Mouse (Mus musculus) stomach, postnatal 0 days (tissue): ENCODE measurements around the gene Csrp2. TPM values are rescaled to one million over a fixed set of nuclear protein-coding genes. Genes with fewer than 3 reads are reported as not detected.

Experiments used
- ATAC-seq: fragments of 200-750 bp; cut with Nextera tagmentation; 2 replicates; pipeline ENCODE4 v1.8.0; 2017; ENCODE audit not compliant: low FRiP score, low TSS enrichment
- DNase-seq: peaks from one replicate; pipeline ENCODE4 v3.0.0-alpha.2; 2016; ENCODE audit warnings: low spot score
- H3K27ac ChIP-seq: fragments of 300-500 bp; sonication (generic); replicated peaks from 2 replicates; pipeline ENCODE4 v1.5.1; 2014; ENCODE audit warnings: mild to moderate bottlenecking, control low read depth
- H3K27me3 ChIP-seq: fragments of 300-500 bp; sonication (generic); 2 replicates; pipeline ENCODE4 v1.6.1; 2014; ENCODE audit warnings: low read length; ENCODE audit not compliant: control insufficient read depth, insufficient read depth
- H3K36me3 ChIP-seq: fragments of 300-500 bp; sonication (generic); 2 replicates; pipeline ENCODE4 v1.6.1; 2014; ENCODE audit warnings: low read length, mixed read lengths; ENCODE audit not compliant: control insufficient read depth, insufficient read depth
- H3K4me1 ChIP-seq: fragments of 300-500 bp; sonication (generic); replicated peaks from 2 replicates; pipeline ENCODE4 v1.6.1; 2014; ENCODE audit warnings: antibody characterized with exemption; ENCODE audit not compliant: control insufficient read depth, insufficient read depth
- H3K4me2 ChIP-seq: fragments of 300-500 bp; sonication (generic); replicated peaks from 2 replicates; pipeline ENCODE4 v1.6.1; 2014; ENCODE audit warnings: low read depth, mild to moderate bottlenecking, control low read depth, moderate library complexity
- H3K4me3 ChIP-seq: fragments of 300-500 bp; sonication (generic); 2 replicates; pipeline ENCODE4 v1.5.1; 2014; ENCODE audit warnings: low read depth, low read length, control low read depth
- H3K9ac ChIP-seq: fragments of 300-500 bp; sonication (generic); 2 replicates; pipeline ENCODE4 v1.6.1; 2014; ENCODE audit warnings: mild to moderate bottlenecking, low read length, control low read depth, mixed read lengths
- H3K9me3 ChIP-seq: fragments of 300-500 bp; sonication (generic); 2 replicates; pipeline ENCODE4 v1.6.1; 2016; ENCODE audit warnings: low read length; ENCODE audit not compliant: control insufficient read depth
- CTCF ChIP-seq: IDR thresholded peaks from 2 replicates; pipeline ENCODE4 v1.5.1; 2016; ENCODE audit warnings: antibody characterized with exemption, low read depth, mild to moderate bottlenecking, moderate library complexity
- EP300 ChIP-seq: optimal IDR thresholded peaks from 2 replicates; pipeline ENCODE3; 2016; ENCODE audit warnings: antibody characterized with exemption
- WGBS: fragments of 180-500 bp; shearing (Covaris S2); extraction: QIAGEN DNeasy Blood & Tissue Kit; methylation state at CpG from one replicate; pipeline ENCODE4 v1.1.7; 2014; 5-methylcytosine and 5-hydroxymethylcytosine counted together
- polyA plus RNA-seq: library from polyadenylated mRNA; unstranded; fragments of >200 nt; fragmentation: Nextera tagmentation; extraction: Ambion mirVana; gene quantifications from 2 replicates; pipeline ENCODE4 v1.2.1, GENCODE M21; 2015

Gene Csrp2
- polyA plus RNA-seq, 1 experiment from 2014 or later, result 191 TPM

DNA sequence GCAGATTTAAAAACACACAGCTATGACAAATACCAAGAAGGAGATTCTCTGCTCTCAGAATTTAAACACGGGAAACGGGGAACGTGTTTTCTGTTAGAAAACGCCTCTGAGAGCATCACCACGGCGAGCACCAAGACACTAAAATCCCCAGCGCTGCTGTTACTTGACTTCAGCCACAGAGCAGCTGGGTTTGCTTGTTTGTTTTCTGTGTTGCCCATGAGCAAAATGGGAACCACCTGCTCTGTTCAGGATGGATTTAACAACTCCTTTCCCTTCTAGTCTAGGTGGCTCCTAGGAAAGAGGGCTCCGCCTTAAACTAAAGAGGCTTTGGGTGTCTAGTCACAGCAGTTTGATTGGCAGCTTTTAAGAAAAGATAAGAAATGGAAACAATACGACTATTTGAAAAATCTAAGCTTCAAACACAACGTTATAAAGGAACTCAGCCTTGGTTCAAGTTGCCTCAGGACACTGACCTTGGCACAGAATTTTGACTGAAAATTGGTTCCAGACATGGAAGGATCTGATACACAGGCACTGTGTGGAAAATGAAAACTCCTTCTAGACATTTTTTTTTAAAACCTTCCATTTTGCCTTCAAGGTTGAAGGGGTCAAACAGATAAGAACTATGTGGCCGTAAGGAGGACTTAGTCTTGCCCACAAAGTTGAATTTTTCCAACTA lies 2.8 kb upstream of the Csrp2 start:
- Histone ChIP-seq H3K27me3 (no peaks in the 10 kb centered on the region), H3K4me1 (no peaks in the 10 kb centered on the region), H3K9me3 (no peaks in the 10 kb centered on the region), H3K4me2 (no peak overlapping the region), H3K4me3 (no peak overlapping the region), H3K36me3 (no peaks in the 10 kb centered on the region), H3K27ac (no peak overlapping the region), H3K9ac (no peak overlapping the region)
- DNase-seq, result no peak
- TF ChIP-seq CTCF (no peak), EP300 (no peak)
- 66% methylated on average over 11 of the region's 11 CpGs for WGBS
- ATAC-seq, result no peak

GRCm38 (mm10) chr10:110917521-110917920 lies 2.1 kb upstream of the Csrp2 start:
- H3K27ac ChIP-seq, result no peak overlapping the region
- H3K9ac ChIP-seq, result no peak overlapping the region
- H3K9me3 ChIP-seq, result no peaks in the 10 kb centered on the region
- TF ChIP-seq CTCF, result no peak
- no peak for TF ChIP-seq EP300
- no peak for ATAC-seq
- no peaks in the 10 kb centered on the region for H3K36me3 ChIP-seq
- H3K4me2 ChIP-seq, result no peak overlapping the region
- no peak for DNase-seq
- WGBS, result 95% methylated on average over 6 of the region's 6 CpGs
- H3K27me3 ChIP-seq, result no peaks in the 10 kb centered on the region
- no peaks in the 10 kb centered on the region for H3K4me1 ChIP-seq
- H3K4me3 ChIP-seq, result no peak overlapping the region

GRCm38 (mm10) chr10:110918414-110919391 lies 886 bp upstream of the Csrp2 start:
- Histone ChIP-seq H3K27ac (peak overlapping the region; percentile 96), H3K4me1 (no peaks in the 10 kb centered on the region), H3K27me3 (no peaks in the 10 kb centered on the region), H3K9ac (peak overlapping the region; percentile 81; the same call in 1 of the 2 replicates), H3K9me3 (no peaks in the 10 kb centered on the region), H3K4me3 (peak overlapping the region; percentile 71), H3K4me2 (peak overlapping the region; percentile 89), H3K36me3 (no peaks in the 10 kb centered on the region)
- 23% methylated on average over 26 of the region's 26 CpGs for WGBS
- DNase-seq, result no peak
- no peak for ATAC-seq
- TF ChIP-seq EP300, result no peak
- no peak for TF ChIP-seq CTCF

DNA sequence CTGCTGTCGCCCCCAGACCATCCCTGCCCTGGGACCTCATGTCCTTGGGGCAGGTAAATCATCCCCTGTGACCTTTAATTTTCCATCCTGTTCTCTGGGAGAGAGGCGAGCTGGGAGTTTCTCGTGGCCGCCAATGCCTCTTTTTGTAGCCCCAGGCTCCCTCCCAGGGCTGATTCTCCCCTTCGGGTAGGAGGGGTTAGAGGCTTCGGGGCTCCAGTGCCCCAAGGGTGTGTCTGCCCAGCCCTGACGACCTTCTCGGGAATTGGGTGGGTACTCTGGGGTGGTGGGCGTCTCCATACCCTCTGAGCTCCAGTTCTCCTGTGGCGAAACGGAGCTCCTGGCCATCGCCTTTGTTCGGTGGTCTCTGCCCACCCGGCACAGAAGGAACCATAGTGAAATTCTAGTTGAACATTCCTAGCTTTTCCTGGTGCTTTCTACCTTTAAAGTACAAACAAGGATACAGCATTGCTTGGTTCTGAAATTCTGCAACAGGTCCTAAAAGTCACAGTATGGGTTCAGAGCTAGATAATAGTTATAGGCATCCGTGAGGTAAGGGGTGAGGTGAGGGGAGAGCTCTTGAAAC lies 870 bp downstream of the Csrp2 start:
- DNase-seq, result no peak
- WGBS, result 1% methylated on average over 15 of the region's 15 CpGs
- peak overlapping the region; percentile 81 for H3K9ac ChIP-seq
- H3K4me1 ChIP-seq, result no peaks in the 10 kb centered on the region
- H3K36me3 ChIP-seq, result no peaks in the 10 kb centered on the region
- no peaks in the 10 kb centered on the region for H3K27me3 ChIP-seq
- peak overlapping the region; percentile 96 for H3K27ac ChIP-seq
- H3K4me2 ChIP-seq, result peak overlapping the region; percentile 89
- H3K4me3 ChIP-seq, result peak overlapping the region; percentile 71
- ATAC-seq, result no peak; the same call in 1 of the 2 replicates
- TF ChIP-seq CTCF, result no peak
- no peak for TF ChIP-seq EP300
- H3K9me3 ChIP-seq, result no peaks in the 10 kb centered on the region

- peak overlapping the region; percentile 17 for H3K4me3 ChIP-seq
- no peak for DNase-seq
- no peaks in the 10 kb centered on the region for H3K27me3 ChIP-seq
- ATAC-seq, result no peak
- H3K9me3 ChIP-seq, result no peaks in the 10 kb centered on the region
- 52% methylated on average over 3 of the region's 3 CpGs for WGBS
- H3K27ac ChIP-seq, result no peak overlapping the region
- no peak overlapping the region for H3K9ac ChIP-seq
- peaks cover 6% of the 10 kb centered on the region; the same call in 1 of the 2 replicates for H3K4me1 ChIP-seq
- H3K36me3 ChIP-seq, result no peaks in the 10 kb centered on the region
- H3K4me2 ChIP-seq, result peak overlapping the region; percentile 89
- no peak for TF ChIP-seq CTCF
- no peak for TF ChIP-seq EP300
Observed at GRCm38 (mm10) chr10:110921890-110922289, 2.3 kb downstream of the Csrp2 start.
